Mouse (Mus musculus): Measurements from ENCODE around the gene Lhx1. TPM values are rescaled to one million over a fixed set of nuclear protein-coding genes. Genes with fewer than 3 reads are reported as not detected.

Gene Lhx1
- total and polyA plus RNA-seq, 2 experiments: not detected

DNA sequence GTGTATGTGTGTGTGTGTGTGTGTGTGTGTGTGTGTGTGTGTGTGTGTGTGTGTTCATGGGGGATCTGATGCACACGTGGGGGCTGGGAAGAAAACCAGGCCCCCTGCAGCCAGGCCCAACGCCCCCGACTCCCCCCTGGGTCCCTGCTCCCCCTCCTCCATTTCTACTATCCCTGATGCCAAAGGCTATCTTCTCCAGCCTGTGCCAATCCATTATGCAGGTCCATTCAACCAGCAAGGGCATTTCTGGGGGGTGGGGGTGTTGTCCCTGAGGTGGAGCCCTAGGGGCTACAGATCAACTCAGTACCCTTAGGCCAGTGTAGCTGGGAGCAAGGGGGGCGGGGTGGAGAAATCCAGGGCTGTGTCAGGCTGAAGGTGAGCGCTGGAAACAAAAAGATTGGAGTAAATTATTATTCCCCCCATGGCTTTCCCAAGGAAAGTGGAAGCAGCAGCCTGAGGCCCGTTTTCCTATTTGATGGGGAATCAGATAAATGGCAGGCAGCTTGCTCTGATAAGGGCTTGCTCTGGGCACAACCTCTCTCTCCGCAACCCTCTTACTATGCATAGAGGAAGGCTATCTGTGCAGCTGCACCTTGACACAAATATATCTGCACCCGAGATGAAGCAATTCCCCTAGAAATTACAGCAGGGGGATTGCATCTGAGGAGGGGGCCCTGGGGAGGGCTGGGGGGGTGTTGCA, 43.9 kb upstream of the Lhx1 start:
- WGBS: 64% methylated on average over 7 of the region's 8 CpGs

DNA sequence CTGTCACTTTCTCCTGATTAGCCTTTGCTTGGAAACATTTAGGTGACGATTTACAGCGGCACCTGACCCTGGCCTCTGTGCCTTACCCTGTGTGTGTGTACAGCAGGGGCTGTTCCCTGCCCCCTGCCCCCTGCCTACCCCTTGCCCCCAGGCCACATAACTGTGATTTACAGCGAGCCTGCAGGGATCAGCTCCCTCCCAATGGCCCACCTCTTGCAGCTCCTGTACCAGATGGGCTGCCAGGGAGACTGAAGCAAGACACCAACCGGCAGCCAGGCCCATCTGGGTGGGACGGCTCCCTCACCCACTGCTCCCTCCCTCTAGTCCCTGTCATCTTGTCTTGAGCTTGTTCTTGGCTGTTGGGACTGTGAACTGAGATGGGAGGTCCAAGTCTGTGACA, 43.1 kb upstream of the Lhx1 start:
- H3K4me3 ChIP-seq (ENCODE audit: insufficient read depth, low read depth, low read length): no peak overlapping the region
- H3K4me1 ChIP-seq (ENCODE audit: control insufficient read depth, insufficient read depth, low read length): no peaks in the 10 kb centered on the region
- no peaks in the 10 kb centered on the region for H3K36me3 ChIP-seq (ENCODE audit: control insufficient read depth, insufficient read depth, low read length)
- H3K79me2 ChIP-seq (ENCODE audit: control insufficient read depth, insufficient read depth, low read length): no peaks in the 10 kb centered on the region
- DNase-seq (ENCODE audit: extremely low read depth, low read depth, low spot score): no peak
- no peak overlapping the region for H3K9ac ChIP-seq (ENCODE audit: low read depth, low read length)
- no peaks in the 10 kb centered on the region for H3K27me3 ChIP-seq (ENCODE audit: control insufficient read depth, insufficient read depth, low read length)
- WGBS: 24% methylated on average over 5 of the region's 5 CpGs
- no peak overlapping the region for H3K27ac ChIP-seq (replicated peaks; ENCODE audit: insufficient read depth, low read depth, low read length)
- TF ChIP-seq CTCF (IDR thresholded peaks at IDR 0.05; ENCODE audit: low read depth, low read length): no peak
- no peak for TF ChIP-seq POLR2A (IDR thresholded peaks at IDR 0.05; ENCODE audit: extremely low read depth, insufficient read depth, low read length)

More for the DNA sequence above, 43.9 kb upstream of the Lhx1 start:
- no peaks in the 10 kb centered on the region for H3K79me2 ChIP-seq (ENCODE audit: control insufficient read depth, insufficient read depth, low read length)
- no peak overlapping the region for H3K9ac ChIP-seq (ENCODE audit: low read depth, low read length)
- H3K36me3 ChIP-seq (ENCODE audit: control insufficient read depth, insufficient read depth, low read length): no peaks in the 10 kb centered on the region
- H3K27ac ChIP-seq (replicated peaks; ENCODE audit: insufficient read depth, low read depth, low read length): no peak overlapping the region
- DNase-seq (ENCODE audit: extremely low read depth, low read depth, low spot score): no peak
- TF ChIP-seq POLR2A (IDR thresholded peaks at IDR 0.05; ENCODE audit: extremely low read depth, insufficient read depth, low read length) (no peak), CTCF (IDR thresholded peaks at IDR 0.05; ENCODE audit: low read depth, low read length) (no peak)
- no peaks in the 10 kb centered on the region for H3K27me3 ChIP-seq (ENCODE audit: control insufficient read depth, insufficient read depth, low read length)
- H3K4me3 ChIP-seq (ENCODE audit: insufficient read depth, low read depth, low read length): no peak overlapping the region
- no peaks in the 10 kb centered on the region for H3K4me1 ChIP-seq (ENCODE audit: control insufficient read depth, insufficient read depth, low read length)

- TF ChIP-seq CTCF (IDR thresholded peaks at IDR 0.05; ENCODE audit: low read depth, low read length): no peak
- TF ChIP-seq POLR2A (IDR thresholded peaks at IDR 0.05; ENCODE audit: extremely low read depth, insufficient read depth, low read length): no peak
- H3K4me3 ChIP-seq (ENCODE audit: insufficient read depth, low read depth, low read length): no peak overlapping the region
- 61% methylated on average over 8 of the region's 8 CpGs for WGBS
- H3K4me1 ChIP-seq (ENCODE audit: control insufficient read depth, insufficient read depth, low read length): no peaks in the 10 kb centered on the region
- H3K79me2 ChIP-seq (ENCODE audit: control insufficient read depth, insufficient read depth, low read length): no peaks in the 10 kb centered on the region
- H3K9ac ChIP-seq (ENCODE audit: low read depth, low read length): no peak overlapping the region
- no peak for DNase-seq (ENCODE audit: extremely low read depth, low read depth, low spot score)
- H3K36me3 ChIP-seq (ENCODE audit: control insufficient read depth, insufficient read depth, low read length): no peaks in the 10 kb centered on the region
- no peaks in the 10 kb centered on the region for H3K27me3 ChIP-seq (ENCODE audit: control insufficient read depth, insufficient read depth, low read length)
- no peak overlapping the region for H3K27ac ChIP-seq (replicated peaks; ENCODE audit: insufficient read depth, low read depth, low read length)
Observed at GRCm38 (mm10) chr11:84566691-84567090, 41.4 kb upstream of the Lhx1 start.

DNA sequence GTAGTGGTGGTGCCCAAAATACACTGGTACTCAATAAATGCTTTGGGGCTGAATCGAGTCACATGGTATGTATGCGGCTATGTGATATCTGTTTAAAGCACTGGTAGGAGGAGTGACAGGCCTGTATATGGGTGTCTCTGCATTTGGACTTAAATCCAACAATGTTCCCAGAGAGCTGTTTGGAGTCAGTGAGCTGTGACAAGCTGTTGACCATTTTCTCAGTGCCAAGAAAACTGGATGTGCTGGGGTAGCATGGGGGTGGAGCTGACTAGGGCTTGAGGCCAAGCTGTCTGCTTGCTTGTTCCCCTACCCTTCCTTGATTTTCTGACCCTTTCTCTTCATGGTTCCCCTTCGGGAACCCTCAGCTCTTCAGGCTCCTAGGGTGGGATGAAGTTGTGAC, 39.9 kb upstream of the Lhx1 start:
- Histone ChIP-seq H3K27me3 (ENCODE audit: control insufficient read depth, insufficient read depth, low read length) (no peaks in the 10 kb centered on the region), H3K4me3 (ENCODE audit: insufficient read depth, low read depth, low read length) (no peak overlapping the region), H3K9ac (ENCODE audit: low read depth, low read length) (no peak overlapping the region), H3K36me3 (ENCODE audit: control insufficient read depth, insufficient read depth, low read length) (no peaks in the 10 kb centered on the region), H3K27ac (replicated peaks; ENCODE audit: insufficient read depth, low read depth, low read length) (no peak overlapping the region), H3K79me2 (ENCODE audit: control insufficient read depth, insufficient read depth, low read length) (no peaks in the 10 kb centered on the region), H3K4me1 (ENCODE audit: control insufficient read depth, insufficient read depth, low read length) (no peaks in the 10 kb centered on the region)
- TF ChIP-seq CTCF (IDR thresholded peaks at IDR 0.05; ENCODE audit: low read depth, low read length) (no peak), POLR2A (IDR thresholded peaks at IDR 0.05; ENCODE audit: extremely low read depth, insufficient read depth, low read length) (no peak)
- DNase-seq (ENCODE audit: extremely low read depth, low read depth, low spot score): no peak
- 77% methylated on average over 3 of the region's 3 CpGs for WGBS

GRCm38 (mm10) chr11:84563360-84563759, 38.0 kb upstream of the Lhx1 start:
- Histone ChIP-seq H3K27me3 (ENCODE audit: control insufficient read depth, insufficient read depth, low read length) (no peaks in the 10 kb centered on the region), H3K27ac (replicated peaks; ENCODE audit: insufficient read depth, low read depth, low read length) (no peak overlapping the region), H3K79me2 (ENCODE audit: control insufficient read depth, insufficient read depth, low read length) (no peaks in the 10 kb centered on the region), H3K4me1 (ENCODE audit: control insufficient read depth, insufficient read depth, low read length) (no peaks in the 10 kb centered on the region), H3K4me3 (ENCODE audit: insufficient read depth, low read depth, low read length) (no peak overlapping the region), H3K36me3 (ENCODE audit: control insufficient read depth, insufficient read depth, low read length) (no peaks in the 10 kb centered on the region), H3K9ac (ENCODE audit: low read depth, low read length) (no peak overlapping the region)
- TF ChIP-seq CTCF (IDR thresholded peaks at IDR 0.05; ENCODE audit: low read depth, low read length): no peak
- WGBS: 51% methylated on average over 7 of the region's 7 CpGs
- DNase-seq (ENCODE audit: extremely low read depth, low read depth, low spot score): no peak

DNA sequence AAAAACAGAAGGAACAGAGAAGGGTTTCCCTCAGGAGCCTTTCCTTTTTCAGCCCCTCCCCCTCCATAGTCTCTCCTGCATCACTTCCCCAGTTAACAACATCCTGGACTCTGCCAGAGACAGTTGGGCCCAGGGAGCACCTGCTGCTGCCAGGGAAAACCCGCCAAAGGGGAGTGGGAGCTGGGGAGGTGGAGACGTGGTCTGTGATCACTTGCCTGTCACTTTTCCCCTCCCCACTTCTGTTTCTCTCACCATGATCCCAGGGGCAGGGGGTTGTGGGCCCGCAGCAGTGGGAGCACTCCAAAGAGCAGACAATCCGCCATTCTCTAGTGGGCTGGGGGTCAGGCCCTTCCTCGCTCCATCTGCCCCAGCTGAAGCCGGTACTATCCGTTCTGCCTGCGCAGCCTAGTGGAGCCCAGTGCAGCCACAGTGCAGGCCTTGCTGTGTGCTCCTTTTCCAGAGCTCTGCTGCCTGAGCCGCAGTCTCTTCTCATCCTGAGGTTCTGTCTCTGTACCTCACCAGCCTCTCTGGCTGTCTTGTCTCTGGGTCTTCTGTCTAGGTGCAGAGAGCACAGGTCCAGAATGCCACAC, 37.5 kb upstream of the Lhx1 start:
- Histone ChIP-seq H3K4me3 (ENCODE audit: insufficient read depth, low read depth, low read length) (no peak overlapping the region), H3K27ac (replicated peaks; ENCODE audit: insufficient read depth, low read depth, low read length) (no peak overlapping the region), H3K4me1 (ENCODE audit: control insufficient read depth, insufficient read depth, low read length) (no peaks in the 10 kb centered on the region), H3K27me3 (ENCODE audit: control insufficient read depth, insufficient read depth, low read length) (no peaks in the 10 kb centered on the region), H3K9ac (ENCODE audit: low read depth, low read length) (no peak overlapping the region), H3K36me3 (ENCODE audit: control insufficient read depth, insufficient read depth, low read length) (no peaks in the 10 kb centered on the region), H3K79me2 (ENCODE audit: control insufficient read depth, insufficient read depth, low read length) (no peaks in the 10 kb centered on the region)
- 48% methylated on average over 9 of the region's 9 CpGs for WGBS
- TF ChIP-seq CTCF (IDR thresholded peaks at IDR 0.05; ENCODE audit: low read depth, low read length): no peak
- TF ChIP-seq POLR2A (IDR thresholded peaks at IDR 0.05; ENCODE audit: extremely low read depth, insufficient read depth, low read length): no peak
- no peak for DNase-seq (ENCODE audit: extremely low read depth, low read depth, low spot score)

All from liver, adult 2 months (tissue).